Mouse (Mus musculus): ENCODE data around the gene 9230102O04Rik. TPM values are rescaled to one million over a fixed set of nuclear protein-coding genes. Genes with fewer than 3 reads are reported as not detected.

9230102O04Rik gene
- polyA plus RNA-seq, 1 experiment from 2014 or later, result not detected

DNA sequence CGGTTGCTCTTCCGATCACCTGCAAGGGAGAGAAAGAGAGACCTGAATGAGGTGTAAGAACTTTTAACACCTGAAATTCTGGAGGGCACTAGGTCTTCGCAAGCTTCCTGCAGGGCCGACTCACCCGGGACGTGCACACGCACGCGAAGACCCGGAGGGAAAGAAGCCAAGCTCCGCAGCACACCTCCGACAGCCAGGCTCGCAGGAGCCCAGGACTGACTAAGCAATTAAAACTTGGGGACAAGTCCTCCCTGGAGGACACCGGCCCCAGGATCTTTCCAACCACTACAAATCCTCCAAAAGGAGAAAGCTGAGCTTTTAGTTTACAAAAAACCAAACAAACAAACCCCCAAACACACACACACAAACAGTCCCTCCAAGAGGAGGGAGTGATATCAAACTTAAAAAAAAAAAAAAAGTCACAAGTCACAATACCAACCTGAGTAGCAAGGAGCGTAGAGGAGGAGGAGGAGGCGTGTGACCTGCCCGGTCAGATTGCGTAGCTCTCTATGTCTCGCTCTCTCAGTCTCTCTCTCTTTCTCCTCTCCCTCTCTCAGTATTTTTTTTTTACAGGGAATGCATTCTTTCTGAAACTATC is 11.3 kb downstream of the 9230102O04Rik start:
- Histone ChIP-seq H3K4me2 (peak overlapping the region; percentile 97), H3K36me3 (no peaks in the 10 kb centered on the region), H3K27ac (replicated peaks) (peak overlapping the region; percentile 78), H3K4me3 (peak overlapping the region; percentile 64), H3K9me3 (no peaks in the 10 kb centered on the region), H3K9ac (peak overlapping the region; percentile 80), H3K27me3 (replicated peaks) (peaks cover 88% of the 10 kb centered on the region), H3K4me1 (peaks cover 55% of the 10 kb centered on the region)
- under 1% methylated on average over 19 of the region's 19 CpGs for WGBS
- ATAC-seq (ENCODE audit: extremely low read depth, insufficient number of reproducible peaks, low FRiP score, low TSS enrichment), result no peak

DNA sequence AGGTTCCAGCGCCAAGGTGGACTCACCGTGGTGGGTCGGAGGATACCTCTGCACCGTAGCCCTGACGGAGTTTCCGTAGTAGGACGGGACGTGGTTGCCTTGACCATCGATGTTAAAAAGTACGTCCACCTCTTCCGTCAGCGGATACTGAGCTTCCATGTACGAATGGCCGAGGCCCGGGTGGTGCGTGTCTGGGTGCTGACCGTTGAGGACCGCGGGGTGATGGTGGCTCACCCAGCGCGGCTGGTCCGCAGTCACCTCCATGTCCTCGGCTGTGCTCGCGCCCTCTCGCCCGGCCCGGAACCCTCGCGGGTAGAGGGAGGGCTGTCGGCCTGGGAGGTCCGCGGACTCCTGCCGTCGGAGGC is 12.0 kb downstream of the 9230102O04Rik start:
- peak overlapping the region; percentile 97 for H3K4me2 ChIP-seq
- no peaks in the 10 kb centered on the region for H3K36me3 ChIP-seq
- H3K4me1 ChIP-seq, result peaks cover 56% of the 10 kb centered on the region
- H3K9me3 ChIP-seq, result no peaks in the 10 kb centered on the region
- peak overlapping the region; percentile 78; the same call in 1 of the 2 replicates for H3K27ac ChIP-seq (replicated peaks)
- H3K4me3 ChIP-seq, result peak overlapping the region; percentile 64
- ATAC-seq (ENCODE audit: extremely low read depth, insufficient number of reproducible peaks, low FRiP score, low TSS enrichment), result no peak
- under 1% methylated on average over 35 of the region's 35 CpGs for WGBS
- H3K27me3 ChIP-seq (replicated peaks), result peaks cover 89% of the 10 kb centered on the region
- peak overlapping the region; percentile 80 for H3K9ac ChIP-seq

DNA sequence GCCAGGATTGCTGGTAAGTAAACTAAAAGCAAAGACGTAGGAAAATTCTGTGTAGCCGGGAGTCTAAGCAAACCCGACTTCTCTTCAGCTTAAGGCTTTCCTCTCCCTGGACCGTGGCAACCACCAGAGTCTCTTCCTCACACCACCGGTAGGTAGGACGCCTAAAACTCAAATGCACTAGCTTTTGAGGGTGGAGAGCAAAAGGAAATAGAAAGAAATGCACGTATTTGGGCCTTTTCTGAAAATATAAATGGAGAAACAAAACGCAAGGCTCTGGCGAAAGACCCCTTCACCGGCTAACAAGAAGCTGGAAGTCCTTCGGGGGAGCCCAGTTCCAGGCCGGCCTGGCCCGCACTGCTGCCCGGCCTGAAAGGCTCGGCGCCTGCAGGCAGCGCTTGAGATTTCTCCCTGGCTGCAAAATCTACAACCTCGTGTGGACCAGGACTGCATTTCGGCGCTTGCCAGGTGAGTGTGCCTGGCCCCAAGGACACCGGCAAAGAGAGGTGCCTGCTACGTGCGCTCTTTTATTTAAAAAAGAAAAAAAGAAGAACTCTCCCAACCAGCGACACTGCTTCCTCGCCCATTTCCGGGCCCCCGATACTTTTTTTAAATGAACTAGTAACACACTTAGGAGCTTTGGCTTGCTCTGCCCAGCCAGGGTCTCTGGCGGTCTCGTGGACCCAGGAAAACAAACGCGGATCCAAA is 12.6 kb downstream of the 9230102O04Rik start:
- Histone ChIP-seq H3K4me1 (peaks cover 58% of the 10 kb centered on the region), H3K27ac (replicated peaks) (peak overlapping the region; percentile 78; the same call in 1 of the 2 replicates), H3K4me2 (peak overlapping the region; percentile 97), H3K27me3 (replicated peaks) (peaks cover 89% of the 10 kb centered on the region), H3K9ac (peak overlapping the region; percentile 80), H3K36me3 (no peaks in the 10 kb centered on the region), H3K9me3 (no peaks in the 10 kb centered on the region), H3K4me3 (peak overlapping the region; percentile 64)
- no peak for ATAC-seq (ENCODE audit: extremely low read depth, insufficient number of reproducible peaks, low FRiP score, low TSS enrichment)
- WGBS, result 5% methylated on average over 31 of the region's 31 CpGs

DNA sequence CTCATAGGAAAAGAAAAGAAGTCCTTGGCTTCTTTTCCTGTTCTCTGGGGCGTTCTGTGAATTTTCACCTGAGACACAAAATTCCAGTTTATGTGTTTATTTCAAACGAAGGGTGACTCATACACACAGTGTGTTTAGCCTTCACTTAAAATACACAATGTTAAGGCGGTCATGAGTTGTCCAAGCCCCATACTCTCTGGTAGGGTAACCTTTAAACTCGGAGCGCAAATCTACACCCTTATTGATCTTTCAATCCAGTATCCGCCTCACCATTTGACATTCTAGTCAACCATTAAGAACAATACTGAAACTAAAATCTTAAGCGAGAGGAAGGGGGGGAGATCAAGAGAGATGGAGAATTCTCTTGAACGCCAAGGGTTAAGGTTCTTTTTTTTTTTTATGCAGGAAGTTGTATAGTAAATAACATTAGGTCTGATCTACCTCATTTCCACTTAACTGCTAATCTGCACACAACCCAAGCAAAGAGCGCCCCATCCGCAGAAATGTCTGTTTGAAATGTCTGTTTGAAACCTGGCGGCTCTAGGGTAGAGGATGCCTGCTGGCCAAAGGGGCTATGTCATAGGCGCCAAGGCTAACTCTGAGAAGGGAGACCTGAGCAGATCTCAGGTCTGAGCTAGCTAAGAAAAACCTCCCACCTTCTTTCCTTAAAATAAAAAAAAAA is 13.5 kb downstream of the 9230102O04Rik start:
- ATAC-seq (ENCODE audit: extremely low read depth, insufficient number of reproducible peaks, low FRiP score, low TSS enrichment), result no peak
- WGBS, result 30% methylated on average over 12 of the region's 12 CpGs
- peak overlapping the region; percentile 97 for H3K4me2 ChIP-seq
- peak overlapping the region; percentile 64 for H3K4me3 ChIP-seq
- peak overlapping the region; percentile 80 for H3K9ac ChIP-seq
- H3K27me3 ChIP-seq (replicated peaks), result peaks cover 89% of the 10 kb centered on the region
- H3K9me3 ChIP-seq, result no peaks in the 10 kb centered on the region
- peaks cover 57% of the 10 kb centered on the region for H3K4me1 ChIP-seq
- H3K36me3 ChIP-seq, result no peaks in the 10 kb centered on the region
- H3K27ac ChIP-seq (replicated peaks), result no peak overlapping the region

DNA sequence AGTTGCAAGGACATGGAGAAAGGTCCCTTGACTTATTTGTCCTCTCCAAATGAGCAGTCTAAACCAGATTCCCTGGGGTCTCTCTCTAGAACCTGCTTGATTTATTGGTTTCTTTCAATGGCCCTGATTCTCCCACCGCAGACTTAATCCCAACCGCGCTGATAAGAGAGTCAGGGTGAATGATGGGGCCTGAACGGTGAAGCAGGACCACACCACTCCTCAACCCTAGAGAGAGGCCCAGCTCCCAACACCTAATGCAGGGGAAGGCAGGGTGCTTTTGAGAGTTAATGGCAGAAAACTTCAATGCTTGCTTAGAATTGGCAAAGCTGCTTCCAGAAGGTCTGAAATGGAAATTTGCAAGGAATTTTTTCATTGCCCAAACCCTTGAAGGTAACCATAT is 14.1 kb downstream of the 9230102O04Rik start:
- peaks cover 51% of the 10 kb centered on the region for H3K4me1 ChIP-seq
- H3K9ac ChIP-seq, result peak overlapping the region; percentile 53; the same call in 1 of the 2 replicates
- H3K4me3 ChIP-seq, result peak overlapping the region; percentile 64
- WGBS, result 15% methylated on average over 4 of the region's 4 CpGs
- H3K36me3 ChIP-seq, result no peaks in the 10 kb centered on the region
- peak overlapping the region; percentile 97 for H3K4me2 ChIP-seq
- no peaks in the 10 kb centered on the region for H3K9me3 ChIP-seq
- no peak overlapping the region for H3K27ac ChIP-seq (replicated peaks)
- ATAC-seq (ENCODE audit: extremely low read depth, insufficient number of reproducible peaks, low FRiP score, low TSS enrichment), result no peak
- H3K27me3 ChIP-seq (replicated peaks), result peaks cover 87% of the 10 kb centered on the region

DNA sequence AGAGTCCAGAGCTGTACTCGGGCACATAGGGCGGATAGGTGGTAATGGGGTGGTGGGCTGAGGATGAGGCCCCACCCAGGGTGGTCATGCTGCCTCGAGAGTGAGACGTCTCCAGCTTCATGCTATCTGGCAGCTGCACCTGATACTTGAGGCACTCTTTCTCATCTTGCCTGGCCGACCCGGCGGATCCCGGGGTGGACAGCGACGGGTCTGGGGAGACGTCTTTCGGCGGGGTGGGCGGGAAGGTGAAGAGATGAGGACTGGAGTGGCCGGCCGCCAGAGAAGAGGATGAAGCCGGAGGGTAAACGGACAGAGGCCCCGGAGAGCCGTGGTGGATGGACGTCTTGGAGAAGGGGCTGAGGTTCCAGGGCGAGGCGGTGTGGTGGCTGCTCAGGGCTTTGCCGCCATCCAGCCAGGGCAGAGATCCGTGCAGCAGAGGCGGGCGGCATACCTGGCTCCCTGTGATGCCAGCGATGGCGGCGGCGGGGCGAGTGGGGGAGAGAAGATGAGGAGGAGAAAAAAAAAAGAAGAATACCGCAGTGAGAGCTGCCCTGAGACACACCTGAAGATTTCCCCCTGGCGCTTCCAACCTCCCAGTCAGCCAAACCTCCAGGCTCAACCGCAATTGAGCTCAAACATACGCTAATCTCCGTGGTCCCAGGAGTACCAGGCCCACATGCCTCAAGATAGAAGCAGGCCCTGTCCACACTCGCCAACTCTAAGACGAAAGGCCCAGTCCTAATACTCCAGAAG is 14.7 kb downstream of the 9230102O04Rik start:
- Histone ChIP-seq H3K4me1 (peaks cover 46% of the 10 kb centered on the region), H3K4me3 (peak overlapping the region; percentile 64), H3K27me3 (replicated peaks) (peaks cover 87% of the 10 kb centered on the region), H3K9ac (peak overlapping the region; percentile 53), H3K9me3 (no peaks in the 10 kb centered on the region), H3K4me2 (peak overlapping the region; percentile 97), H3K27ac (replicated peaks) (no peak overlapping the region), H3K36me3 (no peaks in the 10 kb centered on the region)
- 14% methylated on average over 39 of the region's 39 CpGs for WGBS
- no peak for ATAC-seq (ENCODE audit: extremely low read depth, insufficient number of reproducible peaks, low FRiP score, low TSS enrichment)

DNA sequence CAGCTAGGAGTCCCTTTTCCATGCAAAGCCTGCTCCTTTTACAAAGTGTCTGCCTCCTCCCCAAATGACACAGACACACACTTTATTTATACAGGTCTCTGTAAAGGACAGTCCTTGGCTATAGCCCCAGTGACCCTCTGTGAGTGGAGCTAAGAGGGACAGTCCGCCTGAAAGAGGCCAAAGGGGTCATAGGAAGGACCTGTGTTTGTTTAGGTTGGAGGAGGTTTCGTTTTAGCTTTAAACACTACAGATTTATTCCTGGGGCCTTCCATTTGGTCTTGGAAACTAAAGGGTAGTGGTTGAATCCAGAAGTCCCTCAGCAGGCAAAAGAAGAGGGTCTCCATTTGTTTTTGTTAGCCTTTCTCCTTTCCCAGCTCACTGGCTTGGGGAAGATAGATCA is 15.6 kb downstream of the 9230102O04Rik start:
- Histone ChIP-seq H3K27ac (replicated peaks) (no peak overlapping the region), H3K27me3 (replicated peaks) (peaks cover 94% of the 10 kb centered on the region), H3K9ac (no peak overlapping the region), H3K4me1 (peaks cover 46% of the 10 kb centered on the region), H3K4me2 (peak overlapping the region; percentile 97), H3K36me3 (no peaks in the 10 kb centered on the region), H3K4me3 (no peak overlapping the region), H3K9me3 (no peaks in the 10 kb centered on the region)
- 32% methylated on average over 2 of the region's 2 CpGs for WGBS
- no peak for ATAC-seq (ENCODE audit: extremely low read depth, insufficient number of reproducible peaks, low FRiP score, low TSS enrichment)

DNA sequence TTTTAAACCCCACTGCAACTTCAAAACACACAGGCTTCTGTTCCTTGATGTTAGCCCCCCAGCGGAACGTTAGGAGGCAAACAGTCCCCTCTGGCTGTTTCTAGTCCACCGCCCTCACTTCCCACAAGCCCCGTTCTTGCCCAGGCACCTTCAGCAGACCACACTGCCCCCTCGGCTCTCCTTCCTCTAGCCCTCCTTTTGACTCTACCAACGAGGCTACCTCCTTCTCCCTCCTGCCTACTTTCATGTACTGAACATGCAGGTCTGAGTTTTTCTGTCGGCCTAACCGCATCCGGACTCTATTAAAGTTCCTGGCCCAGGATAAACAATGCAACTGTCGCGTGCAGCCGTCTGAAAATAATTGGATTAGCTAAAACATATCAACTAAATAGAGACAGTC is 16.7 kb downstream of the 9230102O04Rik start:
- peak overlapping the region; percentile 55 for H3K4me2 ChIP-seq
- H3K4me1 ChIP-seq, result peaks cover 40% of the 10 kb centered on the region
- no peak for ATAC-seq (ENCODE audit: extremely low read depth, insufficient number of reproducible peaks, low FRiP score, low TSS enrichment)
- no peaks in the 10 kb centered on the region for H3K9me3 ChIP-seq
- no peak overlapping the region for H3K27ac ChIP-seq (replicated peaks)
- peak overlapping the region; percentile 30 for H3K9ac ChIP-seq
- H3K4me3 ChIP-seq, result peak overlapping the region; percentile 16; the same call in 1 of the 2 replicates
- H3K36me3 ChIP-seq, result no peaks in the 10 kb centered on the region
- peaks cover 87% of the 10 kb centered on the region for H3K27me3 ChIP-seq (replicated peaks)
- 20% methylated on average over 12 of the region's 12 CpGs for WGBS

DNA sequence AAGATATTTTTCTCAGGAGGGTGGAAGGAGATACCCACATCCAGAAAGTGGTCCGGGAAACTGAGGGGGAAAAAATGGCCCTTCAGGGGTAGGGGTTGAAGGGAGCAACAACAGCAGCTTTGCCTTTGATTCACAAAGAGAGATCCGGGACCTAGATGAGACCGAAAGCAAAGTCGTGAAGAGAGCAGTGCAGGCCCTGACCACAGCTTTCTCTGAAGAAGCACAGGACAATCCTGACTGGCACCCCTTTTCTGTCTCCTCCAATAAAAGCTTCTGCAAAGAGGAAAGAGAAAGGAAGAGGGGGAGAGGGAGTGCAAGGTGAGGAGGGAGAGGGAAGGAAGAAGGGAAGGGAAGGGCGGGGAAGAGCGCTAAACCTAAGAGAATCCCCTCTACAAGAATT is 17.5 kb downstream of the 9230102O04Rik start:
- H3K4me1 ChIP-seq, result peaks cover 34% of the 10 kb centered on the region
- H3K36me3 ChIP-seq, result no peaks in the 10 kb centered on the region
- H3K4me3 ChIP-seq, result no peak overlapping the region
- 39% methylated on average over 6 of the region's 6 CpGs for WGBS
- no peak overlapping the region; the same call in 1 of the 2 replicates for H3K27ac ChIP-seq (replicated peaks)
- ATAC-seq (ENCODE audit: extremely low read depth, insufficient number of reproducible peaks, low FRiP score, low TSS enrichment), result no peak
- no peaks in the 10 kb centered on the region for H3K9me3 ChIP-seq
- peak overlapping the region; percentile 55 for H3K4me2 ChIP-seq
- H3K9ac ChIP-seq, result peak overlapping the region; percentile 30
- H3K27me3 ChIP-seq (replicated peaks), result peaks cover 79% of the 10 kb centered on the region

DNA sequence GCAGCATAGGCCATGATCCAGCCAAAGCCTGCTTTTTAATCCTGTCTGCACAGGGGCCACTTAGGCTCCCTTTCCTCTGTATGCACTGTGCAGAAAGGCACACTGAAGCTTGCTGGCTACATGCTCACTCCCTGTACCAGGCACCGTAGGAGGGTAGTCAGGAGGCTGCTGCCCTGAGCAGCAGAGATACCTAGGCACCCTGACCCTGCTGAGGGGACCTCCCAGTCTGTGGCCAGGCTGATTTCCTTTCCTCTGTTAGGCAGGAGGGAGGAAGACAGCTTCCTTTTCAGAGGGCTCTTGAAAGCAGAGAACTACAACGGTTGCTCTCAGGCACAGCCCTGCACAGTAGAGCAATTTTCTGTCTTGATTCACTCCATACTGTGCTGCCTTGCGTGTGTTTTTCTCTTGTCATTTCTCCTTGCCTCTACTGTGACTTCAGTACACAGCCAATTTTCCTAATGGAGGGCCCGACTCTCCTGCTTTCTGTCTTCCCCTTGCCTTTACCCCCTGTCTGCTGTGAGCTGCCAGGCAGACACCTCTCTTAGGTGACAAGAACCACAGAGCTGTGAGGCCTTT is 18.1 kb downstream of the 9230102O04Rik start:
- ATAC-seq (ENCODE audit: extremely low read depth, insufficient number of reproducible peaks, low FRiP score, low TSS enrichment), result no peak
- H3K4me2 ChIP-seq, result peak overlapping the region; percentile 55
- no peaks in the 10 kb centered on the region for H3K36me3 ChIP-seq
- H3K4me1 ChIP-seq, result peaks cover 34% of the 10 kb centered on the region
- 0 out of 2 replicates have a peak overlapping the region, but pooled peaks have one; percentile 30 for H3K9ac ChIP-seq
- peaks cover 73% of the 10 kb centered on the region for H3K27me3 ChIP-seq (replicated peaks)
- no peaks in the 10 kb centered on the region for H3K9me3 ChIP-seq
- no peak overlapping the region for H3K27ac ChIP-seq (replicated peaks)
- WGBS, result 24% methylated on average over 4 of the region's 4 CpGs
- no peak overlapping the region for H3K4me3 ChIP-seq
